Mouse (Mus musculus): ENCODE data around the gene Fxyd2. TPM values are rescaled to one million over a fixed set of nuclear protein-coding genes. Genes with fewer than 3 reads are reported as not detected.
A peak's percentile ranks its signal among the peaks of the same experiment; 100 is the strongest.

Gene Fxyd2
- total RNA-seq, 2 experiments from 2014 or later, result 2.2 to 3.6 TPM

DNA sequence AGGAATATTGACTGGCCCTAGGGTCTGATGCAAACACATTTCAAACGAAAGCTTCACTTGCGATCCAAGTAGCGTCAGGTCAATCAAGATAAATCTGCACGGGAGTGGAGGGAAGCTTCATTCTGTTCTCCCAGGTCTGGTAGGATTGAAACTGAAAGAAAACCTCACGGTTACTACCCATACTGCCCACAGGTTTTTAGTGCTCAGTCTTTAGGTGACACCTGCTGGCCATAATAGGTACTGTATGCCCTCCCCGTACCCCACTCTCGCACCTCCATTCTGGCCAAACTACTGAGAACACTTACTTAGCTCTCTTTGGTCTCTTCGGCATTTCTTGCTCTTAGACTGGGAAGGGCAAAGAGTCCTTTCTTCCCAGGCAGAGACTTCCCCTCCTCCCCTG lies 17.8 kb downstream of the Fxyd2 start:
- DNase-seq, result peak; percentile 42 to 63
- intact Hi-C loops (cut with DNase I), result loop anchor here (2.0 to 10.0 kb wide), 3 partner anchors 196 to 458 kb away; no protein-coding TSS in a partner anchor

DNA sequence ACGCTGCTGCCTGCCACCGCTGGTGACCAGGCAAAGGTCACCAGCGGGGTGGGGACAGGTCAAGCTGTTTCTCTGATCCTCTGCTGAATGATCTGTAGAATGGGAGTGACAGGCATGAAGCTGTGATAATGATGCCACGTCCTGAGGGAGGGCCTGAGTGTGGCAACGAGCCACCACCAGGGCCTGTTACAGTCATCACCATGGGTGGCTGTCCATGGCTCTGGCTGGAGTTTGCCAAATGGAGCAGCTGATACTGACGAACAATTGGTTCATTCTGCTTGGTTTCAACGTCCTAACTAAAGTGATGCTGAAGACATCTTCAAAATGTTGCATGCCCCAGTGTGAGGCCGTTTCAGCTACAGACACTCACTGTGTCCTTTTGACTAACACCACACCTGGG lies 18.8 kb downstream of the Fxyd2 start:
- intact Hi-C loops (cut with DNase I), result loop anchor here (10.0 kb wide), 1 partner anchor 457 kb away; no protein-coding TSS in a partner anchor
- no peak for DNase-seq

DNA sequence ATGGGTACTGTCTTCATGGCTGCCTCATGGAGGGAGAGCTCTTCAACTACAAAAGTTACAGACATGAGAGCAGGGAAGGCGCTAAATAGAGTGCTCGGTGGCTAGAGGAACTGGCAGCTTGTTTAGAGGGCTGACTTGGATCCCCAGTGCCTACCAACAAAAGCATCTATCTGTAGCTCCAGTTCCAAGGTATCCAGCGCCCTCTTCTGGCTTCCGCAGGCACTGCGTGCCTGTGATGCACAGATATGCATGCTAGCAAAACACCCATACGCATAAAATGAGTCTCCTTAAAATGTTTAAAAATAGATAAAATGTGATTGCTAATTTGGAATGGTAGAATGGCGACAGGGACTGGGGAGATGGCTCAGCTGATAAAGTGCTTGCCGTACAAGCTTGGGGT lies 21.7 kb downstream of the Fxyd2 start:
- intact Hi-C loops (cut with DNase I), result no loop called here
- DNase-seq, result no peak

DNA sequence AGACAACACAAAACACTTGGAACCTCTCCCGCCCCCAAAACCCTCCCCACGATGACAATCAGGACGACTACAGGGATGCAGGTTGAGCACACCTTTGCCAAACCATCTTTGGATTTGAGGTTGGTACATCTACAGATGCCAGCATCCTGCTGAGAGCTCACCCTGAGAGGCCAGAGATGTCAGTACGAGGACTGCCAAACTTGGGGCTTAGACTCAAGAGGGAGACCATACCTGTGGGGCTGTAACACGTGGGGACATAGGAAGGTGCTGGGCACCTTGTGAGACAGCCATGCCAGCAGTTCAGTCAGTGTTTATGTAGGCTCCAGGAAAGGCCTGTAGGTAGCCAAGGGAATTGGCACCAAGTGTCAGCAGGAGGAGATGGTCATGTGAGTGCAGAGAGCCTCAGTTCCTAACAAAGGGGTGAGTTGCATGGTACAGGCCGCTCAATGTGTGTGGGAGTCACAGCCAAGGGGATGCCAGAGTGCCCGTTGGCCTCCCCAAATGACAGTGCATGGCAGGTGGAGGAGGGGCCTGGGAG lies 23.4 kb downstream of the Fxyd2 start:
- intact Hi-C loops (cut with DNase I), result no loop called here

GRCm38 (mm10) chr9:45426456-45426855 lies 27.0 kb downstream of the Fxyd2 start, which contains the start of gene Dscaml1:
TSS of gene Dscaml1 (plus strand) at chr9:45426628.
- no peak for DNase-seq
- intact Hi-C loops (cut with DNase I), result no loop called here

More for the DNA sequence above, 23.4 kb downstream of the Fxyd2 start:
- DNase-seq, result no peak

DNA sequence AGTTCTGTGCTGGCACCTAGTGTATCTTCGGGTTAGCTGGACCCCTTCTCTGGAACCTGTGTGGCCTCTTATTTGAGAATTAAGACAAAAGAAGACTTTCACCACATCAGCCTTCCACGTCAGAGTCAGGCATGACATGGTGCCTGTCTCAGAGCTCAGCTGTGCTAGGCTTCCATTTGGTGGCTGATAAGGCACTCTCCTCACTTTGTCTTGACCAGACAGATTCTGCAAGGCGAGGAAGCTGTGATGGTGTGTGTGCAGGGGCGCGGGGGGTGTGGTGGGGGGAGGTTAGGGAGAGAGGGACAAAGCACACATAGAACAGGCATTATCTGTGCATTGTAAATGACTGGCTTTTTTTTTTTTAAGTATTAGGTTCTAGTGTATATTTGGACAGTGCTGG lies 29.9 kb downstream of the Fxyd2 start:
- no peak for DNase-seq
- intact Hi-C loops (cut with DNase I), result no loop called here

DNA sequence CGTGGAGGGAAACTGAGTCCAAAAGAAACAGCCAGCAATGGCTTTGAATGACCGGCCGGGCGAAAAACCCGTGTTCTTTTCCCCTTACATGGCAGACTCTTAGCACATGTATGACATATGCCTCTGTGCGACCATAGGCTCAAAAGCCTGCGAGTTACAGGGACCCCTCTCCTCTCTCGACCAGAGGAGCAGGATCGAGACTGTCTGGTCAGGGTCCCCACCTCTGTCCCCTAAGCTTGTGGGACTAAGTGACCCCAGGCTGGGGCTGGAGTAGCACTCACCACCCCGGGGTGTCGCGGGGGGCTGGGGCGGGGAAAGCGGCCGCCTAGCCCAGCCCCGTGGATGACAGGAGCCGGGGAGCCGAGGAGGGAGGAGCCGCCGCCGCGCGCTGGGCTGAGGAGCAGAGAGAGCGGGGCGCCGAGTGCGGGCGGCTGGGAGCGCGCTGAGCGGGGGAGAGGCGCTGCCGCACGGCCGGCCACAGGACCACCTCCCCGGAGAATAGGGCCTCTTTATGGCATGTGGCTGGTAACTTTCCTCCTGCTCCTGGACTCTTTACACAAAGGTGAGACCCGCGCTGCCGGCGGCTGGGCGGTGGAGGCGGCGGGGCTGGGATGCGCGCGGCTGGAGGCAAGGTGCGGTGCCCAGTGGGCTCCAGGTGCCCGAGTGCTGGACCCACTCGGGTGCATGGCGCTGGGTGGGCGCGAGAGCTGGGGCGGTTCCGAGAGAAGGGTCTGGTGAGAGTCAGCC lies 30.7 kb downstream of the Fxyd2 start:
- intact Hi-C loops (cut with DNase I), result no loop called here
- DNase-seq, result no peak

GRCm38 (mm10) chr9:45430698-45430959 lies 31.2 kb downstream of the Fxyd2 start:
- intact Hi-C loops (cut with DNase I), result no loop called here
- DNase-seq, result no peak

- intact Hi-C loops (cut with DNase I), result no loop called here
Observed at GRCm38 (mm10) chr9:45431150-45431549, 31.7 kb downstream of the Fxyd2 start.

GRCm38 (mm10) chr9:45432639-45433038 lies 33.2 kb downstream of the Fxyd2 start:
- DNase-seq, result no peak
- intact Hi-C loops (cut with DNase I), result no loop called here

More at GRCm38 (mm10) chr9:45431150-45431549, 31.7 kb downstream of the Fxyd2 start:
- DNase-seq, result no peak

DNA sequence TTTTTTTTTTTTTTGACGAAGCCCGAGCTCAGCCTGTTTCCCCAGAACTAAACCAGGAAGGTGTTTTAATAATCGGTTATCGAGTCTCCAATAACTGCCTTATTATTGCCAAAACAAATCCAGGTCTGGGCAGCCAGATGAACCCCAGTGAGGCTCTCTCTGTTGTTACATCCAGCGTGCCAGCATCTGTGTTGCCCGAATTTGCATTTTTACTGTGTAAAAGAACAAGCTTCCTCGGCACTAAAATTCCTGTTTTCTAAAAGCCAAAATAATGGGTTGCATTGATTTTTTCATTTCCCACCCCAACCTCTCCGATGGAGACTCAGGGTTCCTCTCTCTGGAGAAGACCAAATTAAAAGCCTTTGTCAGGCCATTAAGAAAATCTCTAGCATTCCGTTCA lies 33.6 kb downstream of the Fxyd2 start:
- intact Hi-C loops (cut with DNase I), result no loop called here
- DNase-seq, result no peak

GRCm38 (mm10) chr9:45434171-45434570 lies 34.7 kb downstream of the Fxyd2 start:
- intact Hi-C loops (cut with DNase I), result no loop called here
- DNase-seq, result no peak

- DNase-seq, result no peak
- intact Hi-C loops (cut with DNase I), result no loop called here
Observed at GRCm38 (mm10) chr9:45439025-45439424, 39.6 kb downstream of the Fxyd2 start.

- no peak for DNase-seq
- intact Hi-C loops (cut with DNase I), result no loop called here
Observed at GRCm38 (mm10) chr9:45440083-45440784, 40.8 kb downstream of the Fxyd2 start.

GRCm38 (mm10) chr9:45444251-45444798 lies 44.9 kb downstream of the Fxyd2 start:
- DNase-seq, result no peak
- intact Hi-C loops (cut with DNase I), result no loop called here

DNA sequence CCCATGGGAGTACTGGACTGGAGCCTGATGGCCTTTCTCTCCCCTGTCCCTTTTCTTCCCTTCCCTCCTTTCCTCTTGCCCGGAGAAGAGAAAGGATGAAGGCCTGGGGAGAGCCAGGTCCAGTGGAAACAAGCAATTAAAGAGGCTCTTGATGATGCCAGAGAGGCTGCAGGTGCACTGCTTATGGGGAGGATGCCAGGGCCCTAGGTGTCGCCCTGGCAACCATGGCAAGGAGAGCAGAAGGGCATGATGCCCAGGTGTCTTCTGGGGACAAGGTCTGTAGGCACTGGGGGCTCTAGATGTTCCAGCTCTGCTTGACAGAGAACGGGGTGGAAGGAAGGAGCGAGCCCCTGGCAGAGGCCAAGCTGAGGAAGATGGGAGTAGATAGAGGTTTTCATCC lies 50.2 kb downstream of the Fxyd2 start:
- intact Hi-C loops (cut with DNase I), result no loop called here
- DNase-seq, result no peak

GRCm38 (mm10) chr9:45451346-45451745 lies 51.9 kb downstream of the Fxyd2 start:
- DNase-seq, result no peak
- intact Hi-C loops (cut with DNase I), result no loop called here

GRCm38 (mm10) chr9:45454032-45454431 lies 54.6 kb downstream of the Fxyd2 start:
- intact Hi-C loops (cut with DNase I), result no loop called here
- no peak for DNase-seq

GRCm38 (mm10) chr9:45454889-45455610 lies 55.6 kb downstream of the Fxyd2 start:
- intact Hi-C loops (cut with DNase I), result no loop called here
- no peak for DNase-seq

DNA sequence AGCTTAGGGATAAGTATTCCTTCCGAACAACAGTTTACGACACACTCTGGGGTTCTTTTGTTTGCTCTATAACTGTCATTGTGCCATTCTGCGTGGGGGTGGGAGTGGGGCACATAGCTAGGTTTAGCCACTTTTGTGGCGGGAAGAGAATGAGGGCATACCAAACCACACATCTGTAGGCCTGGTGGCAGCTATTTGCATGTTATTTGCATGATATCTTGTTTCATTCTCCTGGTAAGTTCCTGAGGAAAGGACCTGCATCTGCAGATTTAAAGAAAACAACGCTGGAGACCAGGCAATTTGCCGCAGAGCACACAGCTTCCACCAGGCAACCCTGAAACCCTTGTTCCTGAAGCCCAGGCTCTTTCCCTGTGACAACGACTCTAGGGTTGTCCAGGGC lies 57.7 kb downstream of the Fxyd2 start:
- intact Hi-C loops (cut with DNase I), result no loop called here
- DNase-seq, result no peak

DNA sequence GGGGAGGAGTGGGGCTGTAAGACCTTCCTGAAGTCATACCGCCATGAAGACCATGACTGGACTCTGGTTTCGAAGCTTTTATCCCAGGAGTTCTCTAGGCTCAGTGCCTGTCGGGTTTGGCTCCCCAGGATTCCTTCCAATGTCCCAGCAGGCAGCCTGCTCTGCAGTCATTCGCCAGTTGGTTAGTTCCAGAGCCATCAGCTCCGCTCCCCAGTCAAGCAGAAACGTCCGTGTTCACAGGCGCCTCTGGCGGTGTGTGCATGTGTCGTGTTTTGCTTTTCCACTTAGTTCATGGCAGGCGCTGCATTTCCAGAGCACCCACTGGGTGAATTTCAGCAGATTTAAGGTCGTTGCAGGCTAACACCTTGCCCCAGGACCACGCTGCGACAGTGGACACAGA lies 58.9 kb downstream of the Fxyd2 start:
- intact Hi-C loops (cut with DNase I), result no loop called here
- no peak for DNase-seq
